Mouse (Mus musculus) midbrain, embryonic 13.5 days (tissue): ENCODE measurements around the gene Crybg3. TPM values are rescaled to one million over a fixed set of nuclear protein-coding genes. Genes with fewer than 3 reads are reported as not detected.

Experiments
- ATAC-seq: fragments of 200-750 bp; cut with Nextera tagmentation; 2 replicates; pipeline ENCODE4 v1.8.0; 2017; ENCODE audit warnings: mild to moderate bottlenecking, moderate TSS enrichment, moderate library complexity
- H3K27ac ChIP-seq: fragments of 300-500 bp; sonication (generic); 2 replicates; pipeline ENCODE4 v1.5.1; 2015; ENCODE audit warnings: inconsistent platforms, mild to moderate bottlenecking, moderate library complexity
- H3K27me3 ChIP-seq: fragments of 300-500 bp; sonication (generic); 2 replicates; pipeline ENCODE4 v1.6.1; 2015; ENCODE audit warnings: mild to moderate bottlenecking, inconsistent platforms
- H3K36me3 ChIP-seq: fragments of 300-500 bp; sonication (generic); 2 replicates; pipeline ENCODE4 v1.6.1; 2015; ENCODE audit warnings: mild to moderate bottlenecking, inconsistent platforms
- H3K4me1 ChIP-seq: fragments of 300-500 bp; sonication (generic); replicated peaks from 2 replicates; pipeline ENCODE4 v1.6.1; 2015; ENCODE audit warnings: inconsistent platforms
- H3K4me2 ChIP-seq: fragments of 300-500 bp; sonication (generic); replicated peaks from 2 replicates; pipeline ENCODE4 v1.6.1; 2015; ENCODE audit warnings: moderate library complexity, mild to moderate bottlenecking, inconsistent platforms
- H3K4me3 ChIP-seq: fragments of 300-500 bp; sonication (generic); replicated peaks from 2 replicates; pipeline ENCODE4 v1.5.1; 2015; ENCODE audit warnings: mild to moderate bottlenecking, inconsistent platforms
- H3K9ac ChIP-seq: fragments of 300-500 bp; sonication (generic); replicated peaks from 2 replicates; pipeline ENCODE4 v1.6.1; 2015; ENCODE audit warnings: mild to moderate bottlenecking, inconsistent platforms
- H3K9me3 ChIP-seq: fragments of 300-500 bp; sonication (generic); 2 replicates; pipeline ENCODE4 v1.6.1; 2016; ENCODE audit warnings: mild to moderate bottlenecking, inconsistent platforms
- WGBS: fragments of 180-500 bp; shearing (Covaris S2); methylation state at CpG from one replicate; pipeline ENCODE4 v1.1.7; 2015; 5-methylcytosine and 5-hydroxymethylcytosine counted together
- polyA plus RNA-seq: library from polyadenylated mRNA; unstranded; fragments of >200 nt; fragmentation: Nextera tagmentation; extraction: Ambion mirVana; gene quantifications from 2 replicates; pipeline ENCODE4 v1.2.1, GENCODE M21; 2015

Gene Crybg3
- 2.1 and 2.6 TPM in 2 replicates for polyA plus RNA-seq

DNA sequence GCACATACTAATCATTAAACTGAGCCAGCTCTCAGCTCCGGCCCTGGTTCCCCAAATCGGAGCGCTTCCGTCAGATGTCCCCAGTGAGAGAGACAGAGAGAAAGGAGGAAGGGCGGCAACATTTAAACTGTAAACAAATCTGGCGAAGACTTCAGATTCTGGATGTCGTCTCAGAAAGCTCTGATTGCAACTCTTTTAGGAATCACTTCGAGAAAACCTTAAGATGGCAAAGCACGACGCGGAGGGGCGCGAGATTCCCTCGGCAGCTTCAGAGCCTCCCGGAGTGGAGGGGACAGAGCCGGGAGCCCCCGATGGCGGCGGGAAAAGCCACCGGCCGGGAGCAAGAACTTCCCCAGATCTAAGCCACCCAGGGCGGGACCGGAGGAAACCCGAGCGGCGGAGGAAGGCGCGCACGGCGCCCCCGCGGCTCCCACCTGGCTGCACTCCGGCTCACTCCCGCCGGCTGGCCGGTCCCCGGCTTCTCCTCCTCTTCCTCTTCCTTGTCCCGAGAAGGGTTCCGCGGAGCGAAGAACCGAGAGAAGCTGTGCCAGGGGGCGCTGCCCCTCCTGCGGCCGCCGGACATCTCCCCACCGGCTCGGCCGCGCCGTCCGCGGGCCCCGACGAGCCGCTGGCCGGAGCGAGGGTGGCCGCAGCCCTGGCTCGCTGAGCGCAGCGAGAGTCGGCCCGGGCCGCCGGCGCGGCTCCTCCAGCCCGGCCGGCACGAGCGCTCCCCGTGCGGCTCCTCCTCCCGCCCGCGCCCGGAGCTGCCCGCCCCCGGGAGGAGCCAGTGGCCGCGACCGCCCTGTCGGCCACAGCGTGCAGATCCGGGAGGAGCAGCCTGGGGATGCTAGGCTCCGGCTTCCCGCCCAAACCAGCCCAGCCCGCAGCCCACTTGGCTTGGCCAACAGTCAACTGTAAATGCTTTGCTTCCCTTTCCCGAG, at the start of gene Crybg3:
Crybg3 (minus strand) TSS at position 669 of the 941 bp plus-strand sequence.
- peaks cover 9% of the 10 kb centered on the region for H3K27me3 ChIP-seq
- peak within 1 kb of the TSS; percentile 65 for H3K4me3 ChIP-seq
- no peaks in the 10 kb centered on the region for H3K9me3 ChIP-seq
- no peaks in the 10 kb centered on the region for H3K36me3 ChIP-seq
- peaks cover 25% of the 10 kb centered on the region for H3K4me1 ChIP-seq
- peak within 1 kb of the TSS; percentile 57 for H3K27ac ChIP-seq
- H3K4me2 ChIP-seq = peak within 1 kb of the TSS; percentile 85
- ATAC-seq = peak; percentile 89
- under 1% methylated on average over 90 of the region's 90 CpGs for WGBS
- peak within 1 kb of the TSS; percentile 73 for H3K9ac ChIP-seq

DNA sequence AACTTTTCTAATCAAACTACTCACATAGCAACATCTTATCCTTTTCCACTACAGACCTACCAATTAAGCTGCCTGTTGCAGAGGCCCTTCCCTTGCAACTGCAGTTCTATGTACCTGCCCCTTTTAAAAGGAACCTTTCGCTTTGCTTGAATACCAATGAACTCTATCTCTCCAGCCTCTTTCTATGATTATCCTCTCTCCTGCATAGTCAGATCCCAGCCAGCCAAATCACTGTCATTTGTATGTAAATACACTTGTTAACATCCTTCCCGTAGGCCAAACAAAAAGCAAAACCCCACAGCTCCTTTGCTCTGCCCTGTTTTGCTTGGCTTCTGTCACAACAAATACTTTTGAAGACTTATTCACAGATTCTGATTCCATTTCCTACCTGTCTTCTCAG, 43.0 kb upstream of the Crybg3 start:
- Histone ChIP-seq H3K4me1 (no peaks in the 10 kb centered on the region), H3K27me3 (no peaks in the 10 kb centered on the region), H3K4me3 (no peak overlapping the region), H3K9me3 (no peaks in the 10 kb centered on the region), H3K27ac (no peak overlapping the region), H3K4me2 (no peak overlapping the region), H3K9ac (no peak overlapping the region), H3K36me3 (no peaks in the 10 kb centered on the region)
- ATAC-seq = no peak
- WGBS = 44% methylated on average over 2 of the region's 2 CpGs

GRCm38 (mm10) chr16:59639985-59640384, 39.2 kb upstream of the Crybg3 start:
- no peaks in the 10 kb centered on the region for H3K36me3 ChIP-seq
- H3K27me3 ChIP-seq = no peaks in the 10 kb centered on the region
- no peak overlapping the region for H3K9ac ChIP-seq
- 93% methylated on average over 3 of the region's 3 CpGs for WGBS
- H3K4me3 ChIP-seq = peak overlapping the region; percentile 73; the same call in 1 of the 2 replicates
- H3K4me1 ChIP-seq = peaks cover 10% of the 10 kb centered on the region
- no peak for ATAC-seq
- H3K9me3 ChIP-seq = no peaks in the 10 kb centered on the region
- no peak overlapping the region for H3K4me2 ChIP-seq
- H3K27ac ChIP-seq = no peak overlapping the region

- ATAC-seq = peak; percentile 98
- Histone ChIP-seq H3K27me3 (no peaks in the 10 kb centered on the region), H3K27ac (peak within 1 kb of the TSS; percentile 99), H3K4me3 (peak within 1 kb of the TSS; percentile 73), H3K9ac (peak within 1 kb of the TSS; percentile 80), H3K9me3 (no peaks in the 10 kb centered on the region), H3K4me1 (peaks cover 10% of the 10 kb centered on the region), H3K4me2 (peak within 1 kb of the TSS; percentile 68), H3K36me3 (0 out of 2 replicates have a peak, but pooled peaks cover 3% of the 10 kb centered on the region)
- under 1% methylated on average over 46 of the region's 46 CpGs for WGBS
These were observed 38.4 kb upstream of the Crybg3 start, which contains the start of gene Arl6 for GRCm38 (mm10) chr16:59639102-59639691. TSS of gene Arl6 (minus strand) at chr16:59639391.

DNA sequence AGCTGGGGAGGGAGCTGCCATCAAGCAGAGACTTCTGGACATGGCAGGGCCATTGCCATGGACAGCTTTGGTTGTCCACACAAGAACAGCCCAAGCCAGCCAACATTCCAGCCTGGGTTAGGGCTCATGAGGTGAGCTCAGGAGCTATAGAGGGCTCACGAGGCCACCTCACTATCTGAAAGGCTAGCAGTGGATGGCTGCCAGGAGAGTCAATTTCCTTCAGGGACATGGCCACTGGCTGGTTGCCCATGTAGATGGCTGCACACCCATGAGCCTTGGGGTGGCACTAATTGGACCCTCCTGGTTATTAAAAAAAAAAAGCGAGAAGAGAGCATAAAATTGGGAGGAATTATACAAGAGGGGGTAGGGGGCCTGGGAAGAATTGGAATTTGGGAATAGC, 33.8 kb upstream of the Crybg3 start:
- no peak overlapping the region for H3K9ac ChIP-seq
- peaks cover 10% of the 10 kb centered on the region for H3K4me1 ChIP-seq
- no peak overlapping the region for H3K4me2 ChIP-seq
- no peaks in the 10 kb centered on the region for H3K27me3 ChIP-seq
- ATAC-seq = no peak
- H3K27ac ChIP-seq = no peak overlapping the region
- 87% methylated on average over 2 of the region's 2 CpGs for WGBS
- peaks cover 16% of the 10 kb centered on the region for H3K36me3 ChIP-seq
- H3K4me3 ChIP-seq = no peak overlapping the region
- H3K9me3 ChIP-seq = no peaks in the 10 kb centered on the region

- no peak overlapping the region for H3K9ac ChIP-seq
- ATAC-seq = no peak
- no peak overlapping the region for H3K4me2 ChIP-seq
- no peaks in the 10 kb centered on the region for H3K4me1 ChIP-seq
- no peaks in the 10 kb centered on the region for H3K9me3 ChIP-seq
- WGBS = 98% methylated on average over 2 of the region's 2 CpGs
- H3K27ac ChIP-seq = no peak overlapping the region
- H3K27me3 ChIP-seq = no peaks in the 10 kb centered on the region
- H3K36me3 ChIP-seq = no peaks in the 10 kb centered on the region
- no peak overlapping the region for H3K4me3 ChIP-seq
These were observed 20.8 kb upstream of the Crybg3 start for GRCm38 (mm10) chr16:59621554-59621953.

GRCm38 (mm10) chr16:59617167-59617566, 16.4 kb upstream of the Crybg3 start:
- 40% methylated on average over 3 of the region's 3 CpGs for WGBS
- H3K27me3 ChIP-seq = no peaks in the 10 kb centered on the region
- H3K4me2 ChIP-seq = no peak overlapping the region
- no peaks in the 10 kb centered on the region for H3K4me1 ChIP-seq
- H3K27ac ChIP-seq = no peak overlapping the region
- no peaks in the 10 kb centered on the region; the same call in 1 of the 2 replicates for H3K36me3 ChIP-seq
- no peak overlapping the region for H3K9ac ChIP-seq
- ATAC-seq = 0 out of 2 replicates have a peak, but pooled peaks have one; percentile 65
- no peak overlapping the region for H3K4me3 ChIP-seq
- no peaks in the 10 kb centered on the region for H3K9me3 ChIP-seq

DNA sequence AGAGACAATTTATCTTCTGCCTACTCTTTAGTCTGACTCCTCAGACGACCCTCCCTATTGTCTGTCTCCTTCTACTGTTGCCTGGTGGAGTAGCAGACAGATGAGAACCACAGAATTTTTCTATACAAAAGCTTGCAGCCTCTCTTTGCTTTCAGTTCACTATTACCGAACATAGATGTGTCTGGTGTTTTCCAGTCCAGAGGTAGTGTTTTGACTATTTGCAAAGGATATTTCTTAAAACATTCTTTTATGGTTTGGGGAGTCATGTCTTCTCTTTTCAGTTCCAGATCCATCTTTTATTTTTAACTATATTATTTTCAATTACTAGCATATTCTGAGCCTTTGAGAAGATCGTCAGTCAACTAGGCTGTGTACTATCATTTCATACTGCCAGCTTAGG, 14.9 kb upstream of the Crybg3 start:
- Histone ChIP-seq H3K36me3 (peaks cover 5% of the 10 kb centered on the region), H3K27ac (no peak overlapping the region), H3K4me1 (no peaks in the 10 kb centered on the region), H3K4me2 (no peak overlapping the region), H3K4me3 (no peak overlapping the region), H3K9me3 (no peaks in the 10 kb centered on the region), H3K9ac (no peak overlapping the region), H3K27me3 (no peaks in the 10 kb centered on the region)
- no peak for ATAC-seq
- WGBS = 83% methylated on average over 3 of the region's 3 CpGs

DNA sequence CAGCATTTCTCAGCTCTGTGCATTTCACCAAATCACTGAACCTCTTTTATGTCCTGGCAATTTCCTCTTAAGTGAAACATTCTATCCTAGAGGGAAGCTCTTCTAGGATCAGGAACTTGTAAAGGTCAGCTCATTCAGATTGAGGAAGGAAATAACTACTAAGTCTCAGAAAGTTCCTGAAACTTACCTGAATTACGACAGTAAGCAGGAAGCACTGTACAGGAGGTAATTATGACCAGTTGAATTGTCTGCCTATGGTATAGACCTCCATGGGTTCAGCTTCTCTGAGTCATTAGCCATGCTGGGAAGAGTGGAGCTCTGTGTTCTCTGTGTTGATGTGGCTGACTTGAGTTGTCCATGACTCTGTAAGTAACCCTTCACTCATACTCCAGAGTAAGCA, 10.0 kb upstream of the Crybg3 start:
- no peak overlapping the region for H3K4me2 ChIP-seq
- no peak overlapping the region for H3K4me3 ChIP-seq
- H3K9me3 ChIP-seq = no peaks in the 10 kb centered on the region
- WGBS = 95% methylated on average over 1 of the region's 1 CpGs
- no peak overlapping the region for H3K27ac ChIP-seq
- H3K4me1 ChIP-seq = no peaks in the 10 kb centered on the region
- no peak for ATAC-seq
- peaks cover 8% of the 10 kb centered on the region for H3K36me3 ChIP-seq
- H3K9ac ChIP-seq = no peak overlapping the region
- no peaks in the 10 kb centered on the region for H3K27me3 ChIP-seq

GRCm38 (mm10) chr16:59604078-59604781, 3.5 kb upstream of the Crybg3 start:
- Histone ChIP-seq H3K9me3 (no peaks in the 10 kb centered on the region), H3K27ac (peak overlapping the region; percentile 42), H3K36me3 (no peaks in the 10 kb centered on the region), H3K4me3 (peak overlapping the region; percentile 27), H3K4me1 (peaks cover 24% of the 10 kb centered on the region), H3K4me2 (peak overlapping the region; percentile 51), H3K27me3 (peaks cover 9% of the 10 kb centered on the region), H3K9ac (peak overlapping the region; percentile 32; the same call in 1 of the 2 replicates)
- 30% methylated on average over 15 of the region's 15 CpGs for WGBS
- ATAC-seq = peak; percentile 87

DNA sequence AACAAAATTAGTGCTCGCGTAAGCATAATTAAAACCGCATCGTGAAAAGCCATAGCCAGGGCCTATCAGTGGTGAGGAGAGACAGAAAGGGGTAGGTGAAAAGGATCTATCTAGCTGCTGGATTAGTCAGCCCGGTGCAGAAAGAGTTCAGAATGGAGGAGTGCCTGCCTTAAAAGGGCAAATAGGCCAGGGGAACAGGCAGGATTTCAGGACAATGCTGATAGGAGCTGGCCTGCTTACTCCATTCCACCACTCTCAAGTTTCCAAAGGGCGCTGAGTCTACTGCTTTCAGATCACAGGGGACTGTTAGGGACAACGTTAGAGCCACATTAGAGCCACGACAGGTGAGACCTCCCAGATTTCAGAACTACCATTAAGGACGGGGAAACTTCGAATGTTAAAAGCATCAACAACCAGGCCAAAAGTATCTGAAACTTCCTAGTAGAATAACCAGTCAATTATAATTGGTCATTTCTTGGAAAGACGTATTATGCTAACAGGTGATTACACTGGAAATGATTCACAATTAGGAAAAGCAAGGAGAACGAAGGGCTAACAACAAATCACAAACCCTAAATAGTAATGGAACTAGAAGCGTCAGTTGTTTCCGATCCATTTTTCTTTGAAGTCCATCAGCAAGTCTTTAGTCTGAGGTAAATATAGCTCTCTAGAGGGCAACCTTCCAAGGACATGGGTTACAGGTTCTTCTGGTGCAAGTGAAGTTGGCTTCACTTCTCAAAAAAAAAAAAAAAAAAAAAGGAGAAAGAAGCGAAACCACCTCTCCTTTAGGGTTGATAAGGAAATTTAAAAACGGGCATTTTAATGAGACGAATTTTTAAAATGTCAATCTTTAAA, 1.1 kb downstream of the Crybg3 start:
- Histone ChIP-seq H3K4me2 (peak overlapping the region; percentile 85), H3K36me3 (no peaks in the 10 kb centered on the region), H3K9me3 (no peaks in the 10 kb centered on the region), H3K27me3 (peaks cover 9% of the 10 kb centered on the region), H3K4me1 (peaks cover 24% of the 10 kb centered on the region), H3K27ac (no peak overlapping the region; the same call in 1 of the 2 replicates), H3K4me3 (peak overlapping the region; percentile 65), H3K9ac (peak overlapping the region; percentile 73; the same call in 1 of the 2 replicates)
- WGBS = 18% methylated on average over 17 of the region's 17 CpGs
- peak; percentile 12; the same call in 1 of the 2 replicates for ATAC-seq
